Mouse (Mus musculus) heart, postnatal 10 days (tissue): ENCODE data around the gene Syt17. TPM values are rescaled to one million over a fixed set of nuclear protein-coding genes. Genes with fewer than 3 reads are reported as not detected.

Experiments used
- total RNA-seq, 2 experiments: library from RNA; stranded (reverse); gene quantifications; 2 replicates each; pipeline ENCODE4 v1.2.3; 2021

The Syt17 gene
- total RNA-seq, 2 experiments from 2014 or later = 1.9 to 2.2 TPM

Other genes with a start within 250 kb of the Syt17 start
- 10 to 100 TPM; 52.3 to 57.2 TPM for gene Smg1, start 204.6 kb downstream of the Syt17 start, total RNA-seq
- gene Itpripl2, start 43.8 kb upstream of the Syt17 start, total RNA-seq = 10 to 100 TPM; 48.3 to 49.2 TPM
- gene Coq7, start 85.1 kb upstream of the Syt17 start, total RNA-seq = 100 to 1,000 TPM; 103 to 108 TPM
- gene Tmc7, start 136.5 kb upstream of the Syt17 start, total RNA-seq = 1 to 10 TPM; 9.4 TPM
- 1 to 10 TPM in 1 of 2 experiments, under 1 TPM in 1; 0.89 to 1.2 TPM for gene Tmc5, start 149.1 kb upstream of the Syt17 start, total RNA-seq